Mouse (Mus musculus): ENCODE data around the gene Twf1. TPM values are rescaled to one million over a fixed set of nuclear protein-coding genes. Genes with fewer than 3 reads are reported as not detected.

Gene Twf1
- total RNA-seq, 2 experiments from 2014 or later, result 39.2 to 46.4 TPM

- DNase-seq (ENCODE audit: extremely low spot score in 1 of 2, low spot score in 2 of 2), result peak; percentile 20 to 33
- Histone ChIP-seq H3K4me3 (no peak overlapping the region), H3K27ac (no peak overlapping the region)
- peak; percentile 55 for TF ChIP-seq CTCF (IDR thresholded peaks at IDR 0.05)
- intact Hi-C loops (cut with DNase I), result loop anchor here (1.0 kb wide), 1 partner anchor 43 kb away; no protein-coding TSS in a partner anchor
These were observed 11.7 kb upstream of the Twf1 start for GRCm38 (mm10) chr15:94601339-94601738.

- H3K27ac ChIP-seq, result no peak overlapping the region
- no peak overlapping the region for H3K4me3 ChIP-seq
- DNase-seq (ENCODE audit: extremely low spot score in 1 of 2, low spot score in 2 of 2), result no peak
- no peak for TF ChIP-seq CTCF (IDR thresholded peaks at IDR 0.05)
- intact Hi-C loops (cut with DNase I), result no loop called here
These were observed 10.5 kb upstream of the Twf1 start for GRCm38 (mm10) chr15:94600145-94600707.

- Histone ChIP-seq H3K4me3 (no peak overlapping the region), H3K27ac (no peak overlapping the region)
- intact Hi-C loops (cut with DNase I), result no loop called here
- no peak for TF ChIP-seq CTCF (IDR thresholded peaks at IDR 0.05)
- DNase-seq (ENCODE audit: extremely low spot score in 1 of 2, low spot score in 2 of 2), result no peak
These were observed 3.9 kb upstream of the Twf1 start for GRCm38 (mm10) chr15:94593586-94593985.

GRCm38 (mm10) chr15:94591356-94591755, 1.7 kb upstream of the Twf1 start:
- no peak for TF ChIP-seq CTCF (IDR thresholded peaks at IDR 0.05)
- DNase-seq (ENCODE audit: extremely low spot score in 1 of 2, low spot score in 2 of 2), result no peak
- Histone ChIP-seq H3K4me3 (no peak overlapping the region), H3K27ac (no peak overlapping the region)
- intact Hi-C loops (cut with DNase I), result no loop called here

GRCm38 (mm10) chr15:94590083-94590482, 394 bp upstream of the Twf1 start:
- intact Hi-C loops (cut with DNase I), result no loop called here
- peak overlapping the region; percentile 57; the same call in 1 of the 2 replicates for H3K27ac ChIP-seq
- DNase-seq (ENCODE audit: extremely low spot score in 1 of 2, low spot score in 2 of 2), result no peak

GRCm38 (mm10) chr15:94587826-94588715, 1.6 kb downstream of the Twf1 start:
- no peak for DNase-seq (ENCODE audit: extremely low spot score in 1 of 2, low spot score in 2 of 2)
- no peak for TF ChIP-seq CTCF (IDR thresholded peaks at IDR 0.05)
- peak overlapping the region; percentile 83 for H3K4me3 ChIP-seq
- H3K27ac ChIP-seq, result no peak overlapping the region
- intact Hi-C loops (cut with DNase I), result no loop called here

More at GRCm38 (mm10) chr15:94590083-94590482, 394 bp upstream of the Twf1 start:
- TF ChIP-seq CTCF (IDR thresholded peaks at IDR 0.05), result no peak
- H3K4me3 ChIP-seq, result peak overlapping the region; percentile 38

- H3K27ac ChIP-seq, result no peak overlapping the region
- no peak for DNase-seq (ENCODE audit: extremely low spot score in 1 of 2, low spot score in 2 of 2)
- no peak overlapping the region for H3K4me3 ChIP-seq
- TF ChIP-seq CTCF (IDR thresholded peaks at IDR 0.05), result peak; percentile 13
- intact Hi-C loops (cut with DNase I), result no loop called here
These were observed 5.0 kb downstream of the Twf1 start for GRCm38 (mm10) chr15:94584738-94585137.

GRCm38 (mm10) chr15:94583153-94583552, 6.5 kb downstream of the Twf1 start:
- no peak for TF ChIP-seq CTCF (IDR thresholded peaks at IDR 0.05)
- H3K4me3 ChIP-seq, result no peak overlapping the region
- intact Hi-C loops (cut with DNase I), result no loop called here
- H3K27ac ChIP-seq, result no peak overlapping the region
- DNase-seq (ENCODE audit: extremely low spot score in 1 of 2, low spot score in 2 of 2), result no peak

- DNase-seq (ENCODE audit: extremely low spot score in 1 of 2, low spot score in 2 of 2), result no peak
- intact Hi-C loops (cut with DNase I), result no loop called here
- no peak overlapping the region for H3K27ac ChIP-seq
- H3K4me3 ChIP-seq, result no peak overlapping the region
- no peak for TF ChIP-seq CTCF (IDR thresholded peaks at IDR 0.05)
These were observed 7.6 kb downstream of the Twf1 start for GRCm38 (mm10) chr15:94582000-94582593.

GRCm38 (mm10) chr15:94574566-94575268, 15.0 kb downstream of the Twf1 start:
- no peak overlapping the region for H3K4me3 ChIP-seq
- no peak for TF ChIP-seq CTCF (IDR thresholded peaks at IDR 0.05)
- intact Hi-C loops (cut with DNase I), result no loop called here
- no peak for DNase-seq (ENCODE audit: extremely low spot score in 1 of 2, low spot score in 2 of 2)
- H3K27ac ChIP-seq, result no peak overlapping the region

- TF ChIP-seq CTCF (IDR thresholded peaks at IDR 0.05), result no peak; the same call in 1 of the 2 replicates
- no peak overlapping the region for H3K4me3 ChIP-seq
- no peak overlapping the region for H3K27ac ChIP-seq
- intact Hi-C loops (cut with DNase I), result no loop called here
- no peak for DNase-seq (ENCODE audit: extremely low spot score in 1 of 2, low spot score in 2 of 2)
These were observed 16.9 kb downstream of the Twf1 start for GRCm38 (mm10) chr15:94572746-94573145.
